Mouse (Mus musculus): ENCODE measurements at regions not wholly inside any gene's neighbourhood (a gene's known extent, or its start where the extent isn't known, plus 50 kb on each side); places are given as distances from the start of the nearest gene placed in this dataset.
"Not testable (repeated sequence)": the region's sequence is repeated elsewhere in the genome, so short reads cannot be mapped to it uniquely, and the experiment has no call there.

DNA sequence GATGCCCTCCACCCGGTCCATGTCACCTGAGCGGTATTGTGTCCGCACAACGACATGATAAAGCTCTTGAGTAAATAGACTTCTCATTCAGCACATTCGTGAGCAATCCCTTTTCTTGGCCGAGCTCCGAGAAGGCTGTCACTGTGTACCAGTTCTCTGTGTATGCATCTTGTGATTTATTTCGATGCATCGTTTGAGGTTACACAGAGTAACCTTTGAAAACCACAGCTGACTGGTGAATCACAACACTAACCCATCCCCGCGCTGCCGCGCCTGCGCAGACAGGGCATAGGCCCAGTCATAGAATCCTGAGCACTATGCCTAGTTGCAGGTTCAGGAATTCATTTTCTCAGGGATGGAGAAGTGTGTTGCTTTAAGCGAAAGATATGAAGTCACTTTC is 201.4 kb downstream of the Med10 start:
- DNase-seq (ENCODE audit: low read depth, low spot score): no peak

DNA sequence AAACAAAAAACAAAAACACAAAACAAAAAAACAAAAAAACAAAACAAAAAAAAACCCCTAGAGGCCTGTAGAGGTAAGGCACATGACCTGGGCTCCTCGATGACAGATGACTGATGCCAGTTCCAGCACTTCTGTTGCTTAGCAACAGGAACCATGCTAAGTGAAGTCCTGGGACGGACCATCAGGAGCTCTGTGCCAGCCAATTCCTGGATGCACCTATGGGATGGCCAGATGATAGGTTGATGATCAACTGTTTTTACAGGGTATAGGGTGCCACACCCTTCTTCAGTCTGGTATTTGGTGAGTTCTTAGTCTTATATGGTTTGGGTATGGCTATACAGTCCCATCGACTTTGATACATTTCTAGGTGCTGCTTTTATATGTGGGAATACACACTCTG is 209.9 kb downstream of the Med10 start:
- peak; percentile 11 for DNase-seq (ENCODE audit: low read depth, low spot score)

DNA sequence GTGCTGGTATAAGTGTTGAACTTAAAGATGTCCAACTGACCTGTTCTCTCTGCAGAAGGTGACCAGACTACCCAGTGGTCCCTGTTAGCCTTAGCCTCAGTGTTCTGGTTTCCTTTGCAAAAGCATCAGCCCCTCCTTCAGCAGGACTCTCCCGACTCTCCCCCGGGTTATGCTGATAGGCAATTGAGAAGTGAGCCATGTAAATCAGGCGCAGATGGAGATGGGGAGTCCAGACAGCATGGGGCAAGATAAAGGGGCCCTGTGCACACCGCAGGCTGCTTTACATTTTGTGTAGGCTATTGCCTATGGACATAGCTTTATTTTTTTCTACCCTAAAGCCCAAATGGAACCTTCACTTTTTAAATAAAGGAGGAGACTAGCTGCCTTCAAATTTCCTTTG is 213.0 kb downstream of the Med10 start:
- DNase-seq (ENCODE audit: low read depth, low spot score): no peak

DNA sequence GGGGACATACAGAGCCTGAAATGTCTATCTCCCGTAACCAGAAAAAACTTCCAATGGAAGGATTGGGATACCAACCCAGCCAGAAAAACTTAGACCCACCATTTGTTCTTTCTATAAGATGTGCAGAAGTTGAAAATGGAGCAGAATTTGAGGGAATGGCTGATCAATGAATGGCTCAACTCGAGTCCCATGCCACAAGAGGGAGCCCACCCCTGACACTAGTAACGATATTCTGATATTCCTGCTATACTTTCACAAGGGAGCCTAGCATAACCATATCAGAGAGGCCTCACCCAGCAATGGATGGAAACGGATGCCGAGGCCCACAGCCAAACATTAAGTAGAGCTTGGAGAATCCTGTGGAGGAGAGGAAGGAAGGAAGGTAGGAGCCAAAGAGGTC is 215.3 kb downstream of the Med10 start:
- DNase-seq (ENCODE audit: low read depth, low spot score): no peak

DNA sequence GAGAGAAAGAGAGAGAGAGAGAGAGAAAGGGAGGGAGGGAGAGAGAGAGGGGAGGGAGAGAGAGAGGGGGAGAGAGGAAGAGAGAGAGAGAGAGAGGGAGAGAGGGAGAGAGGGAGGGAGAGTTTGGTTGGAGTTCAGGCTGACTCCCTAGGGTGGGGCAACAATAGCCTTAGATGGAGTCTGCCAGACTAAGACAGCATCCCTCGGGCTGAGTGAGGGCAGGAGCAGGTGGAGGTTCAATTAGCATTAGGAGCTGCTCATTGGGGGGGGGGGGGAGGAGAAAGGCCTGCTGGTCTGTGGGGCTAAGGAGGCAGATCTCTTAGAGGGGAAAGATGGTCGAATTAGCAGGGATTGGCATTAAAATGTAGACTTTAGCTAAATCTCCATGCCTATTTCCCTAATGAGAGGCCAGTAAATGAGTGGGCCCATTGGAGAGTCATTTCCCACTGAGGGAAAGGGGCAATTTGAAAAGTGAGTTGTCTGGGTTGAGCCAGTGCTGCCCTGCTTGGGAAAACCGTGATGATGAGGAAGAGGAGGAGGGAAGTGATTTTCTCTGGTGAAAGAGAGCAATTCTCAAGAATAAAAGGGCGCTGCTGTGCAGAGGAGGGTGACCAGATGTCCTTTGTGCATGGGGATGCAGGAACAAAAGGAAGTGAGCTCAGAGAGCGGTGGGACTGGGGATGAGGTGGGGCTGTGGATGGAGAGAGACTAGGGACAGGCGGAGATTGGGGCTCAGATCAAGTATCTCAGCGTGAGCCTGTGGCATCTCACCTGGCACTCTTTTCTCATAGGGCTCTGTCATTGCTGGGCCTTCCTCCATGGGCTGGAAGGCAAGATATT is 218.0 kb downstream of the Med10 start:
- DNase-seq (ENCODE audit: low read depth, low spot score): peak; percentile 30

DNA sequence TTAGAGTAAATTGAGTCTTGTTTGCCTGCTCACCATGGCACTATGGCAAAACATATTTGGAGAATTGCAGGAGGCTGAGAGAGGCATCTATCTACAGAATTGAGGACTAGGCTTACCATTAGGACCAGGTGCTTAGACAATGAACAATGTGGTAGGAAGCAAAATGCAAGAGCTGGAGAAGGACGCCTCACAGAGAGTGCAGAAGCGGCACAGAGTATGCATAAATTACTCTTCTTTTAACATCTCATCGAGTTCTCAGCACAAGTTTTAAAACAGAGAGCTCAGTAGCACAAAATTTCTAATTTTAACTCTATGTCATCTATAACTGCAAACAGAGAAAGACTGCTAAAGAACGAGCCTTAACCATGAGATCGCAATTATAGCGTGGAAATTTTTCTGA is 231.1 kb downstream of the Med10 start:
- no peak for DNase-seq (ENCODE audit: low read depth, low spot score)

DNA sequence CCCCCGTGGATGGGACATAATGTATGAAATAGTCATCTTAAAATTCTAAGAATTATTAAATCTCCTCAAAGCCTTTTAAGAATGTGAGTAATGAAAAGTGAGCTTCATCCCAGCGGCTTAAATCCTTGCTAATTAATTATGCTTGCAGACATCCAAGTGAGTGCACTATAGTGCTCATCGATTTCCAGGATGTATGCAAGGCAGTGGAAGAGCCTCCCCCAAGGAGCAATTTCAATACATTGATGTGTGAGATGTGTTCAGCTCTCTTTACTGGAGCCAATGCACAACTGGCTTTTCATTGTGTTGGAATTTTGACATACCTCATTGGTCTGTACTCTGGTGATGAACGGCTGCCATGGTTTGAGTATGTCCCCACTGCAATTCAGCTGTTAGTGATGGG is 231.6 kb downstream of the Med10 start:
- DNase-seq (ENCODE audit: low read depth, low spot score): no peak

DNA sequence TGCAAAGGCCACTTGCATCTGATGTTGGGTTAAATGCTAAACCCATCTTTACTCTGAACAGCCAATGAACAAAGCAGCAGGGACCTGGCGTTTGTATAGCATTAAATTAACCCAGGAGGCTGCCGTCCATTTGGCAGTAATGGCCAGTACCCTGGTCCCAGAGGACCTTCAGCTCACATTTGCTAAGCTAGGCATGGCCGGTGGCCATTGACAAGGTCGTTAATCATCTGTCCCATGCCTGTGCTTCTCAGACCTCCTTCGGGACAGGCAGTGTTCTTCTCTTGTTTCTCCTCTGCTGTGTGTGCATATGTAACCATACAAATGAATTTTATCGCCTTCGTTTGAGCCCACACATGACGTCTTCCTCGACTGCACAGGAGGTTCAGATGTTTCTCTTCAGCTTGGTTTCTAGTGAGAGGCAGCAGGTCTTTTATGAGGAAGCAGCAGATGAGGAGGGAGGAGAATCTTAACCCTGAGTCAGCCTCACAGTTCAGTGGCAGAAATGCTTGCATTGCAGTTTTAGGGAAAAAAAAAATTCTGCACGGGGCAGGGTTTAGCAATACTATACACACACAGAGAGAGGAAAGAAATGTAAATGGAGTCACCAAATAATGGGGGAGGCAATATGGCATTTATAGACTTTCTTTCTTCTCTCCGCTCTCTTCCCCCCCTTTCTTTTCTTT is 235.9 kb downstream of the Med10 start:
- no peak for DNase-seq (ENCODE audit: low read depth, low spot score)

DNA sequence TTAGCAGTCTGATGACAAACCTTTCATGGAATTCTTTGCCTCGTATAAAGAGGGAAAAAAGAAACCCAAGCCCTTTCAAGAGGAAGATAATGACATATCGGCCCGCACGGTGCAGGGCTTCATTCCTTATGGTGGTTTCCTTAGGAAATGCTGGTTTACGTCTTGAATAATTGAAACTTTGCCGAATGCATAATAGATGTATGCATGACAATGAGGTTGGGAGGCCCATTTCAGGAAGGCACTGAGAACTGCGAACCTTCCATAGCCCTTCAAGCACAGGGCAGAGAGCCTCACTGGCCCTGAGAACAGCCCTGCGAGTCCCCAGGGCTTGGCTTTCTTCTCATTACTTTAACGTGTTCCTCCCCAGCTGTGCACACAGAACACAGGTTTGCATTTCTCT is 255.7 kb downstream of the Med10 start:
- no peak for DNase-seq (ENCODE audit: low read depth, low spot score)

DNA sequence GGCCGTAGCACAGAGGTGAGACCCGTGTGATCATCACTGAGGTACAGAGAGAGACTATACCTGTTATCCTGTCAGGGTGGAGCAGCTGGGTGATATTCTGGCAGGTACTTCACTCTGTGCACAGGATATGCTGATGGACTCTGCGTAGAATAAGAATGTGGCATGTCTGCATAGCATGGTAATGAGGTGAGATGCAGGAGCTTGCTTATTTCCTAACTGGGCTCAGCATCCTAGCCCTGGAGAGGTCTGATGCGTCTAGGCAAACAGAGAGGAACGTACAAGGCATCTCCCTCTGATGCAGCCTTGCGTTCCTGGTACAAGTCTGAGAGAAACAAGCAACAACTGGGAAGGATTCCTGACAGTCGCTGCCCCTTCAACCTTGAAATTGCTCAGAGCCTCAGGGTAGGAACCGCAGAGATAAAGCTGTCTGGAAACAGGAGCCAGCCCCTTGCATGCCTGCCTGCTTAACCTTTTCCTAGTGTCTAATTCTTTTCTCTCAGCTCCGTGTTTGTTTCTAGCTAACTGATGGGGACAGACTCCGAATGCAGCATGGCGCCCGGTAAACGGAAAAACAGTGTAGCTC is 259.3 kb downstream of the Med10 start:
- no peak for DNase-seq (ENCODE audit: low read depth, low spot score)

DNA sequence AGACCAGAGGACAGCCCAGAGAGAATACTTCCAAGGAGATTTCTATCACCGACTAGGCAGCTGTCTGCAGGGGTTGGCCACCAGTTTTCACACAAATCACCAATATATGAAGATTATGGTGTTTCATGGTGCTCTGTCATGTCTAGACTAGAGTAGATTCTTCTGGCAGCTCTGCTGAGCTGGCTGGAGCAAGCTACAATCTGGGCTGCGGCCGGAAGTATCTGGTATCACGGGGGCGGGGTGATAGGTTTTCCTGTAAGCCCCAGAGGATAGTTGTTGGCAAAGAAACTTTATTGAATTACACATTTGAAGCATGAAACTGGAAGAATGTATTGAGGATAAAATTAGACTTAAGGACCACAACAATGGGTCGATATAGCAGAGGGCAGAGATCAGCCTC is 271.5 kb downstream of the Med10 start:
- no peak for DNase-seq (ENCODE audit: low read depth, low spot score)

DNA sequence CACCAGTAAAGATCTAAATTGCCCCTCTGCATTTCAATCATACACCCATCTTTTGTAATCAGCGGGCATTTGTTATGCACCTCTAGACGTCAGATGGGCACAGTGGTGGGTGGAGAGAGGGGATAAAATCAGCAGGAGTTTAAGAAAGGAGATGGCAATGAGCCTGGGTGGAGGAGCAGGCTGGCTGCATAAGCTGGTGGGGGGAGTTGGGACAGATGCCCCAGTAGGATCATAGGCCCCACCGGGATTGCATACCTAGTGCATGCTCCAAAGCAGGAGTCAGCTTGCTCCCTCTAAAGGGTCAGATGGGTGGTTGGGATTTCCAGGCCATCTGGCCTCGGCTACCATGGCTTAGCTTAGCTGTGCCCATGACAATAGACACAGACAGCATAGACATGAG is 273.2 kb downstream of the Med10 start:
- no peak for DNase-seq (ENCODE audit: low read depth, low spot score)

DNA sequence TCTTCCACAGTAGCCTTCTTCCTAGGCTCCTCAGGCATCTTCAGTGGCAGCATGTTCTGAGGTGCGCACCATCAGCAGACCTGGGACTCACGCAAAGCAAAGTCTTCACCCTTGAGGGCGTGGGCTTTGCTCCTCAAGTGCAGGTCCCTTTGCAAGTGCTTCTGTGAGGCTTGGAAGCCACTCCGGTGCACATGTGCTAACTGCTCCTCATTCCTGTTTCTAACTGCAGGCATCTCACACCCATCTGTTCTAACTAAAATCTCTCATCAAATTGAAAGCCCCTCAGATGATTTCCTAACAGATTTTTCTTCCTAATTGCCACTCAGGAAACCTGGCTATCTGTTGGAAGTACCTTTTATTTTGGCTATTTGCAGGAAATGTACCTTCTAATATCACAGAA is 278.9 kb downstream of the Med10 start:
- no peak for DNase-seq (ENCODE audit: low read depth, low spot score)

DNA sequence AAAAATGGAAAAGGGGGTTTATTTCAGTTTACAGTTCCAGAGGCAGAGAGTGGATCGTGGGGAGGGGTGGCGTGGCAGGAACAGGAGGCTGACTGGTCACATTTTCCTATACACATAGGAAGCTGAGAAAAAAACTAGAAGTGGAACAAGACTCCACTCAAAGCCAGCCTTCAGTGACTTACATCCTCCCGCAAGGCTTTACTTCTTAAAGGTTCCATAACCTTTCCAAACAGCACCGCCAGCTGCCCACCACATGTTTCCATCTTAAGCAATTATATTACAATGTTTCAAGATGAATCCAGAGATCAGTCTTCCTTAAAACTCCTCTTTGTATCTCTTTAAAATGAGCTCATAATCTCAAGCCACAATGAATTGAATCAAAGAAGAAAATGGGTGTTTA is 290.7 kb downstream of the Med10 start:
- DNase-seq (ENCODE audit: low read depth, low spot score): no peak

DNA sequence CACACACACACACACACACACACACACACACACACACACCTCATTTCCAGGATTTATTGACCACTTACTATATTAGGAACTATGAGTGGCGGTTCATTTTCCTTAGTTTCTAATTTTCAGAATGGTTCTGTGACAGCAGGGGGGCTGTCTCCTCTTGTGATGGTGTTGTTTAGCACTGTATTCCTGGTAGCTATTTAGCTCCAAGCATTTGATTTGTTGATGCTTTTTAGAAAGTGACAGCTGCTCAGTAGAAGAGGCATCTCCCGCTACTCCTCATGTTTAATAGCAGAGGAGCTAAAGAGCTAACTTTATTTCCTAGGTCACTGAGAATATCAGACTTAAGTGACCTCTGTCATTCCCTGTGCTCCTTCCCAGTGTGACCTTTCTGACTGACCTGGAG is 291.8 kb downstream of the Med10 start:
- DNase-seq (ENCODE audit: low read depth, low spot score): no peak

DNA sequence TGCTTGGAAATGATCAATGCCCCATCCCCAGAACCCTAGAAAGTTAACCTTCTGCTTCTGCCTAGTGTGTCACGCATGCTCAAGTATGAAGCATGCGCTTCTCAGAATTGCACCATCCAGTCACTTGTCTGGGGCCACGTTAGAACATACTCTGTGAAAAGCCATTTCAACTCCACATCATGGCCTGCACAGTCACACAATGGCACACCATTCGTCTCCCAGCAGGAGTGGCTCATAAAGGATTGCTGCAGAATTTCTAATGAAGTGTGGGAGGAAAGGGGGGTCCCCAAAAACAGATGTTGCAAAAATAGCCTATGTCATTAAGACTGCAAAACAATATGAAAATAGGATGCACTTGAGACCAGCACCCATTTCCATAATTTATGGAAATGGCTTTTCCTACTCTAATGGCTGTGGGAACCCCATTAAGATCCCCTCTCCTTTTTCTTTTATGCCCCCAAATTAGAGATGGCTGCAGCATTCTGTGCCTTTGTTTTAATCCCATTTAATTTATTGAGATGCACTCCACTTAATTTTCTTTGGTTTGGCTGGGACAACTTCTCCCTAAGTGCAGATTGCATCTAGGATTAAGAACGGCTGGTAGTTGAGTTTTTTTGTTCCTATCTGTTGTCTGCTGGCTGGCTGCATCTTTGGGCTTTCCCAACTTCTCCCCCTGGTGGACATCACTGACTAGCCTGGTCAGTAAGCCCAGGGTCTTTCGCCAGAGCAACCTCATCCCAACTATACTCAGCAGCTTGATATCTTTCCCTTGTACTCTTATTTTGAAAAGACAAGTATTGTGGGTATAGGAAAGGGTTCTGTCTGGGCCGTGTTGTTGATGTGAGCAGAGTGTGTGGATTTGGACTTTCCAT is 294.5 kb downstream of the Med10 start:
- no peak for DNase-seq (ENCODE audit: low read depth, low spot score)

DNA sequence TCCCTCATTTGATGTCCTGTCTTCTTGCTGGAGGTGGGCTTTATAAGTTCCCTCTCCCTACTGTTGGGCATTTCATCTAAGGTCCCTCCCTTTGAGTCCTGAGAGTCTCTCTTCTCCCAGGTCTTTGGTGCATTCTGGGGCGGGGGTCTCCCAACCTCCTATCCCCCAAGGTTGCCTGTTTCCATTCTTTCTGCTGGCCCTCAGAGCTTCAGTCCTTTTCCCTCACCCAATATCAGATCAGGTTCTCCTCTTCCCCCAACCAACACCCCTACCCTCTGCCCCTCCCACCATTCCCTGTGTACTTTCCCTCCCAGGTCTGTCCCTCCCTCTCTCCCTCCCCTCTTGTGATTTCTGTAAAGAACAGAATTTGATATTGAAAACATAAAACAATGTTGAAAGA is 297.9 kb downstream of the Med10 start:
- DNase-seq (ENCODE audit: low read depth, low spot score): not testable (repeated sequence)

DNA sequence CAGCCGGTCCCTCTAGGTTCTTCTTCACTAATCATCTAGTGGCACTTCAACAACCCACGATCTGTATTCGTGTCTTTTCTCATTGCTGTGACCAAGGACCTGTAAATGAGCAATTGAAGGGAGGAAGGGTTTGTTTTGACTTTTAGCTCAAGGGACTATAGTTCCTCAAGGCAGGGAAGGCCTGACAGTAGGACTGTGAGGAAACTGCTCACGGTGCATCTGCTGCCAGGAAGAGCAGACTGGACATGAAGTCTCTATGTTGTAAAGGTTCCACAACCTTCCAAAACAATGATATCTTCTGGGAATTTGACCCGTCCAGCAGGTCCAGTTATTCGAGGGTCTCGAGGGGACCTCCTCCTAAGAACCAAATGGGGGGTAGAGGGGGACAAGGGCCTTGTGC is 300.8 kb downstream of the Med10 start:
- DNase-seq (ENCODE audit: low read depth, low spot score): no peak

DNA sequence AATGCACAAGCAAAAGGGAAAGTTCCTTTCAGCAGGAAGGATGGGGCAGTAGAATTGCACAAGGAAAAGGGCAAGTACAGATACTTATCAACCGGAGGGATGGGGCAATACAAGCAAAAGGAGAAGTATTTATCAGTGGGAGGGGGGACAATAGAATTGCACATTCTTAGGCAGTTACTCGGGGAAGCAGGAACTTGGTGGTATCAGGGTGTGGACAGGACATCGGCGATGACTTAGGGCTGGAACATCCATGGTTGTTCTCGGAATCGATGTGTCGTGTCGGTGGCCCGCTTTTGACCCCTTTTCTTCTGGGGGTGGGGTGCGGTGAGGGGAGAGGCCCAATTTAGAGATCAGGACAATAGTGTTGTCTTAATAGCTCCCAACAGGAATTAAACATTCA is 301.3 kb downstream of the Med10 start:
- DNase-seq (ENCODE audit: low read depth, low spot score): peak; percentile 27

DNA sequence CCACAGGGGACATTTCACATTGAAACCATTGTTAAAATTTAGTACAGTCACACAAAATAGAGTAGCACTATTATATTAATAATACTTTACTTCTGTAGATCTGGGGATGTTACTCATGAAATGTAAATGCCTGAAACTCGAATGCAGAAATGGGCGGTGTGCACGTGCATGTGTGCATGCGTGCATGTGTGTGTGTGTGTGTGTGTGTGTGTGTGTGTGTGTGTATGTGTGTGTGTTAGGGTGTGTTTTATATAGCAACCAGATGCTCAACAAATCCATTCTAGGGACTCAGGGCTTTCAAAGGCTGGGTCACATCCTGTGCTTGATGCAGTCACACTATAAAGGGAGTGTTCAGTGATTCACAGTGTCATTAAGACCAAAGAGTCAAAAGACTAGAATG is 301.7 kb downstream of the Med10 start:
- no peak for DNase-seq (ENCODE audit: low read depth, low spot score)

DNA sequence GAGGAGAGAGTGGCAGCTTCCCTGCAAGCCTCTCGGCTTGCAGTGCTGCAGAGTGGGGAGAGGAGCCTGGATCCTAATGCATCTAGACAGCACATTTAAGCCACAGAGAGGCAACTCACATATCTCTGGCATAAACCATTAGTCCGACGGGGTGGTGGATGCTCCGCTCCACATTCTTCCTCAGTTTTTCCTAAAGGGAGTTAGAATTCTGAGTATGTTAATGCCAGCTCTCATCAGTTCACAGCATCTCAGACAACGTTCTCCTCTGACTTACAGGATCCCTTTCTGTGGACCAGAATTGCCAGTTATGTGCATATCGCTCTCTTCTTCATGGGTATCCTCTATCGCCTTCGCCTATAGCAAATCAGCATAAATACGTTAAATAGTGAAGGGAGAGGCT is 313.4 kb downstream of the Med10 start:
- DNase-seq (ENCODE audit: low read depth, low spot score): no peak

Data from ZHBTc4 (cell line).